Mouse (Mus musculus) WW6 (cell line): Measurements from ENCODE around the gene Cdk2.

Experiments used
- DNase-seq: peaks from one replicate; pipeline ENCODE4 v3.0.0-alpha.2; 2013; ENCODE audit warnings: low read depth, low spot score

Cdk2 gene

DNA sequence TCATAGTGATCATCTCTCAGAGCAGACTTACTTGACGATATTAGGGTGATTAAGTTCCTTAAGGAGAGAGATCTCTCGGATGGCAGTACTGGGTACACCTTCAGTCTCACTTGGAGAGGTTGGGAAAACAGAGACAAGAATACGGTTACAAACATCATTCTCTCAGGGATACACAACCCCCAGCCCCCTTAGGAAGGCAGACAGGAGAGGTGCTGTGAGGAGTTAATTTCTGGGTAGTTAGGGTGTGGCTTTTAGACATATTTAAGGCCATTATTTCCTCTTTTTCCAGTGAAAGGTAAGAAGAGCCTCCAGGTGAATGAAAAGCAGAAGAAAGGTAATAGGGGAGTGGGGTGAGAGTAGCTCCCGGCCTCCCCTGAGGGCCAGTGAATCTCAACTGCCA is 936 bp downstream of the Cdk2 start, which contains the start of gene Pmel:
Gene Pmel (plus strand): TSS at position 301 of the 400 bp plus-strand sequence.
- DNase-seq, result no peak

DNA sequence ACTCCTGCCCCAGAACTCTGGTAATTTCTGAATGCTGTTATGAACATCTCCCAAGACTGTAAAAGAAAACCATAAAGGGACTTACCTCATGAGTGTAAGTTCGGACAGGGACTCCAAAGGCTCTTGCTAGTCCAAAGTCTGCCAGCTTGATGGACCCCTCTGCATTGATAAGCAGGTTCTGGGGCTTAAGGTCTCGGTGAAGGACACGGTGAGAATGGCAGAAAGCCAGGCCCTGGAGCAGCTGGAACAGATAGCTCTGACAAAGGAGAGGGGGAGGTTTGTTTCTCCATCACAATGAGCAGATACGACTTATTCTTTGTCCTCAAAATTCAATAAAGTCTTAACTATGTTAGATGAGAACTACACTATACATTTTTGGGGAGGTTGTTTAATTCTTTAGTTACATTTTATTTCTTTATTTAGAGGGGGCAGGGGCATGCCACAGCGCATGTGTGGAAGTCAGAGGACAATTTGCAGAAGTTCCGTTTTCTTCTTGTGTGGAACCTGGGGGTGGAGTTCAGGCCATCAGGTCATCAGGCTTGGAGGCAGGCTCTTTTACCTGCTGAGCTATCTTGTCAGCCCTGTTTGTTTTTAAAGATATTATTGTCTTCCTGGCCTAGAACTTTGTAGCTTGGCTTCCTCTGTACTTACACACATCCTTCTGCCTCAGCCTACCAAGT is 2.4 kb downstream of the Cdk2 start:
- no peak for DNase-seq

DNA sequence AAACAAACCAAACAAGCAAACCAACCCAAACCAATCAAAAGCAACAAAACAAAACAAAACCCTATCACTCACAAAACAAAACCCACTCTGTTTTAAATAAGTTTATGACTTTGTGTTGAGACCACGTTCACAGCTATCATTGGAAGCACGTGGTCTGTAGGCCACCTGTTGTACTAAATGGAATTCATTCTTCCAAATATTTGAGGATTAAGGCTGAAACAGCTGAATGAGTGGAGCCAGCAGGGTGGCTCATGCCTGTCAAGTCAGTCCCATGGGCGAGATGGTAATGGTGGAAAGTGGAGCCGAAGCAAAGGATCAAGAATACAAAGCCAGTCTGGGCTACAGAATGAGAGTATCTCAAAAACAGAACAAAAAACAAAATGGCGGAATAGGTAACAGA is 4.1 kb downstream of the Cdk2 start:
- no peak for DNase-seq

- DNase-seq, result no peak
Measured at GRCm38 (mm10) chr10:128699611-128700010, 5.2 kb downstream of the Cdk2 start.

DNA sequence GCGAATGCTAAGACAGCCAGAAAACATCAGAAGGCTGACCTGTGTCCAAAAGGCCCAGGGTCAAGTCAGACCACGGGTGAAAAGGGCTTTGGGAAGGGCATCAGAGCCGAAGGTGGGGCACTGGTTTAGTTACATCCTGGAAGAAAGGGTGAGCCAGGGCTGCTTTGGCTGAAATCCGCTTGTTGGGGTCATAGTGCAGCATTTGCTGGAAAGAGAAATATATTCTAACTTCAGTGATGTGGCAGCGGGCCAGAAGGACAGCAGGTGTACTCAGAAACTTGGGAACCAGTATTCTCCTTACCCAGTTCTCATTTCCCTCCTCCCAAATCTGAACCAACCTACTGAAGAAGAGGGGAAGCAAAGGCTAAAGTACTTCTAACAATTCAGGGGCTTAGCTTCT is 5.8 kb downstream of the Cdk2 start:
- no peak for DNase-seq

DNA sequence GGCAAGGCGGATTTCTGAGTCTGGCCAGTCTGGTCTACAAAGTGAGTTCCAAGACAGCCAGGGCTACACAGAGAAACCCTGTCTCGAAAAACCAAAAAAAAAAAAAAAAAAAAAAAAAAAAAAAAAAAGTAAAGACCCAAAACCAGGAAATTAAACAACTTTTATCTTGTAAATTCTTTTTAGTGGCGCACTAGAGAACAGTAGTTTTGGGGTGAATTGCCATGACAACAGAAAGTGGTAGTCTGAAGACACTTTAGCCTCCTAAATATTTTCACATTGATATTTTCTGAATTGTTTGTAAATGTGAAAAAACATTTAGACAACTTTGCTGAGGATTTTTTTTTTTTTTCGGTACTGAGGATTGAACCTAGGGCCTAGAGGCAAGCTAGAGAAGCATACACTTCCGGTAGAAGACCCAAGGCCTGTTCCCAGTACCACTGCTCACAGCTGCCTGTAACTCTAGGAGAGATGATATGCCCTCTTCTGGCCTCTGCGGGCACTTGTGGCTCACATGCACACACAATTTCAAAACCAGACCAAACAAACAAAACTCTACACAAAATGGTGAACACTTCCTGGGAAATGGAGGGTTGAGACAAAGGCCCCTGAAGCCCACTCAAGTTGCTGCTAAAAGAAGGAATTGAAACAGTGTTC is 7.6 kb downstream of the Cdk2 start:
- no peak for DNase-seq

DNA sequence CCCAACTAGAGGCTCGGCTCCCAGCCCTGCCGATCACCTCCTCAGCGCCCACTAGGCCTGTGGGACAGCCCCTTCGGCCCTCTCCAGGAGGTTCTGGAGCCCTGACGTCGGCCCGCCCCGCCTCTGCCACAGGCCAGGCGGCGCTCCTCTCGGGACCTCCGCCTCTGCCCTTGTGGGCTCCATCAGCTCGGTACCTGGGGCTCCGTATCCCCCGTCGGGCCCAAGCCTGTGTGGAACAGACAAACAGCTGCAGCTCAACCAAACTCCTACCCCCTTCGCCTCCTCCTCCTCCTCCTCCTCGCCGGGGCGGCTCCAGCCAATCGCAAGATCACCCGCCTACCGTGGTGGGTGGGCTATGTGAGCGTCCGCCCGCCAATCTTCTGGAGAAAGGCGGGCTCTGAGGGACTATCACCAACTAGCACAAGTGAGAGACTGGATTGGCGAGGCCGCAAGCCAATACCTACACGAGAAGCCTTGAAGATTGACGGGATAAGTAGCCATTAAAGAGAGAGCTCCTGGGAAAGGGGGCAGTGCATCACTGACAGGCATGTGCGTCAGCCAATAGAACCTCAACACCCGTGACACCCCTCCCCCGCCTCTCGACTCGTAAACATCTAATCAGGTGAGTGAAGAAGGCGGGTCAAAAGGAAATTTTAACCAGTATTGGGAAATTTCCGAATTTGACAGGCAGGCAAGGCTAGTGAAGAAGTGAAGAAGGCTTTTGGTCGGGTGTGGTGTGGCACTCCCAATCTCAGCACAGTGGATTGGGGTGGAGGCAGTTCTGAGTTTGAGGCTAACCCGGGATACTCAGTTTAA is 8.6 kb downstream of the Cdk2 start, which contains the start of gene Rab5b:
Gene Rab5b (minus strand): TSS at position 273 of the 816 bp plus-strand sequence.
- DNase-seq, result peak; percentile 93

DNA sequence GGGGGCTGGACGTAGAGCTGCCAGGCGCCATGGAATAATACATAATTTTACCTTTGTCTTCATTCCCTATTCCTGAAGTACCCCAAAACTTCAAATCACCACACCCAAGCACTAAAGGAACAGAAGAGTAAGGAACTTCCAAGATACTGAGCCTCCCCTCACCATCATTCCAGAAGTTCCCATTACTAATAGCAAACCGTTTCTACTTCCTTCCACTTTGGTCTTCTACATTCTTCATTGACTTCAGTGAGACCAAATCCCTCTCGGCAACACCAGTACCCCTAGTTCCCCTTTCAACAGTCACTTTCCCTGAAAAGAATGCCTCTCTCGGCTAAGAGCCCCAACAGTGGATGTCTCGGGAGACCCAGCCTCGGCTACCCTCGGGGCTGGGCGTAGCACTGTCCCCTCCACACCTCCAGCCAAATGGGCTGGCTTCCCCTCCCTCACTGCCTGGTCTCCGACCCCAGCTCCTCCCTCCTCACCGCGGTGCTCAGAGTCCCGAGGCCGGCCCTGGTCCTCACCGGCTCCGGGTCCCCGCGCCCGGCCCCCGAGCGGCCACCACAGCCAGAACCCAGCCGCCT is 9.3 kb downstream of the Cdk2 start:
- DNase-seq, result no peak

- DNase-seq, result no peak
Measured at GRCm38 (mm10) chr10:128674469-128675008, 30.3 kb downstream of the Cdk2 start.

- DNase-seq, result no peak
Measured at GRCm38 (mm10) chr10:128673763-128674468, 30.9 kb downstream of the Cdk2 start, which contains the start of gene Suox. Suox (minus strand) TSS chr10:128674073.

DNA sequence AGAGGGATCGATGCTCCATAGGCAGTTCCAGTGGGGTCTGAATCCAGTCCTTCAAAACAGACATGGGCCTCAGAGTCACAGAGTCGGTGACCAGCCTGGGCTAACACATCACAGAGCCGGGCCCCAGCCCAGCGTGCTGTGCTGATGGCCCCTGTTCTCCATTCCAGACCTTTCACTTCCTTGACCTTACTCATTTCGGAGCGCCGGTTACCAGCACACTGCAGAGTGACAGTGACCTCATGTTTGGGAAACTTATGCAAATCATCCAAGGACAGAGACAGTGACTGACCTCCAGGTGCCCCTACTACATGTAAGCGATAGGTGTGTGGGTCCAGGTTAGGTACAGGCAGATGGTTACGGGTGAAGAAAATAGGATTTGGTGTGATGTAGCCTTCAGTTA is 33.7 kb downstream of the Cdk2 start:
- no peak for DNase-seq

- DNase-seq, result peak; percentile 54
Measured at GRCm38 (mm10) chr10:128668790-128669672, 35.8 kb downstream of the Cdk2 start.

GRCm38 (mm10) chr10:128665806-128666205 is 39.0 kb downstream of the Cdk2 start:
- no peak for DNase-seq

DNA sequence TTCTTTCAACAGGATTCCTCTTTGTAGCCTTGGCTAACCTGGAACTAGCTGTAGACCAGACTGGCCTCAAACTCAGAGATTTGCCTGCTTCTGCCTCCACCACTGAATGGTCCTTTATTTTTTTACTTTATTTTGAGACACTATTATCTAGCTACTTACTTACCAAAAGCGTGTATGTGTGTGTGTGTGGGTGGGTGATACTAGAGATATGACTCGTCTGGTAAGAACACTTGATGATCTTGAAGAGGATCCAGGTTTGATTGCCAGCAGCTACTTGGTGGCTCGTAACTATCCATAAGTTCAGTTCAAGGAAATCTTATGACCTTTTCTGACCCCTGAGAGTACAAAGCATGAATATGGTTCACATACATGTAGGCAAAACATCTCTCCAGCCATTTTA is 39.5 kb downstream of the Cdk2 start:
- DNase-seq, result no peak

GRCm38 (mm10) chr10:128664808-128665207 is 40.0 kb downstream of the Cdk2 start:
- DNase-seq, result no peak

DNA sequence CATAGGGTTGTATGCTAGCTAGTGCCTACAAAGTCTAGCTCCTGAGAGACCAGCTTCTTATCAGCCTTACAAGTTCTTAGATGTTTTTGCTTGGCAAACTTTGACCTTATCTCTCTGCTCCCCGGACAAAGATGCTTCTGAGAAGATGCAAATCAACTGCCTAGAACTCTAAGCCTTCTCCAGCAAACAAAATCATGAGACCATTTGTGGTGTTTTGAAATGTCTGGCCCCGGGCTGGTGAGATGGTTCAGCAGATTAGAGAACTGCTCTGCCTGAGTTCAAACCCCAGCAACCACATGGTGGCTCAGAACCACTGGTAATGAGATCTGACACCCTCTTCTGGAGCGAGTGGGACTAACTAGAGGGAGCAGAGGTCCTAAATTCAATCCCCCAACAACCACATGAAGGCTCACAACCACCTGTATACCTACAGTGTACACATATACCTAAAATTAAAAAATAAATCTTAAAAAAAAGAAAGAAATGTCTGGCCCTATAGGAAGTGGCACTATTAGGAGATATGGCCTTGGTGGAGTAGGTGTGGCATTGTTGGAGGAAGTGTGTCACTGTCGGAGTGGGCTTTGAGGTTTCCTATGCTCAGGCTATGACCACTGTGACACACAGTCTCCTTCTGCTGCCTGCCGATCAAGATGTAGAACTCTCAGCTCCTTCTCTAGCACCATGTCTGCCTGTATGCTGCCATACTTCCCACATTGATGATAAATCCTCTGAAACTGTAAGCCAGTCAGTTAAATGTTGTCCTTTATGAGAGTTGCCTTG is 41.2 kb downstream of the Cdk2 start:
- no peak for DNase-seq

DNA sequence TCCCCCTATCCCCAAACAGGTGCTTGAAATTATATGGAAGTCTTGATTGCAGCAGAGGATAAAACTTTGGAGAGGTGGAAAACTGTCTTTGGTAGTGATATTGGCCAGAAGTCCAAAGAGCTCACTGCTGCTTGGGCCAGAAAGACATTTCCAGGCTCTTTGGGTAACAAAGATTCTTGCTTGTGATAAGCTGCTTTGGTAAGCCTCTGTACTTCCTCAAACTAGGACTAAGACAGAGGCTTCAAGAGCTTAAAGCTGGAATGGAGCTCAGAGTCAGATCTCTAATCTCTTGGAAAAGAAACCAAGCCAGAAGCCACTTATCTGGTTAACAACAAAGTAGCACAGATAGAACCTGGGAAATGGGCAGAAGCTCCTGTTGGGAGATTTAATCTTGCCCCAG is 42.4 kb downstream of the Cdk2 start:
- no peak for DNase-seq

DNA sequence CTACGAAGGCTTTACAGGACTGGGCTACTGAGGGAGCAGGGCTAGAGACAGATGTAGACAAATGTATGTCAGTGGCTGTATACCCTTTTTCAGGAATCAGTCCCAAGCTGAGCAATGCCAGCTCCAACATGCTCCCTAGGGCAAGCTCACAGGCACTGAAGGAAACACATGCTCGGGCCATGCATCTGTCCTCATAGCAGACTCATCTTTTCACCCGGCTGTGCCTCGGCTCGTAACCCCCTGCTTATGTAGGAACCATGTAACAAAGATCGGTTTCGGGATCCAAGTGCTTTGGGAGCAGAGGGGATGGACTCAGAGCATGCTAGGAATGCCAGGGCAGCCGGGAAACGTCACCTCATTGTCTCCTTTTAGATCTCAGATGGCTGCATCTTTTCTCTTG is 45.3 kb downstream of the Cdk2 start:
- no peak for DNase-seq

GRCm38 (mm10) chr10:128657844-128658243 is 47.0 kb downstream of the Cdk2 start:
- DNase-seq, result no peak
